Mouse (Mus musculus): Measurements from ENCODE around the gene Gm17428. TPM values are rescaled to one million over a fixed set of nuclear protein-coding genes. Genes with fewer than 3 reads are reported as not detected.

The Gm17428 gene
- total RNA-seq, 2 experiments from 2014 or later = not detected

GRCm38 (mm10) chr14:55001938-55002686 lies 25.4 kb downstream of the Gm17428 start:
- no peak for DNase-seq (ENCODE audit: extremely low spot score in 1 of 2, low spot score in 2 of 2)
- intact Hi-C loops (cut with DNase I) = no loop called here

DNA sequence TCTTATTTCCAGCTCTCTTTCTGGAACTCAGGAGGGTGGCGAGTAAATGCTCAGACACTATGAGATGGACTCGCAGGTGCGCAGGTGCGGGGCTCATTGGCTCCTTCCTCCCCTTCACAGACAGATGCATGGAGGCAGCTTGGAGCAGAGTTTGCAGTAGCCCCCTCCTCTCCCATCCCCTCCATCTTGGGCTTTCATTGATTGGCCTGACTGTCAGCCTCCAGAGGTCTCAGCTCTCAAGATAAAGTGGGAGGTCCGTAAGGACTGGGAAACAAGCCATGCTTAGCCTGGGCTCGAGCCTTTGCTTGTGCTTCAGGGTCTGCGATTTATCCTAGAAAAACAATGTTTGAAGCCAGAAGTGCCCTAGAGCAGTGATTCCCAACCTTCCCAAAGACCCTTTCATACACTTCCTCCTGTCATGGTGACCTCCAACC lies 26.0 kb downstream of the Gm17428 start:
- DNase-seq (ENCODE audit: extremely low spot score in 1 of 2, low spot score in 2 of 2) = no peak
- intact Hi-C loops (cut with DNase I) = no loop called here

GRCm38 (mm10) chr14:55003878-55004855 lies 27.4 kb downstream of the Gm17428 start:
- intact Hi-C loops (cut with DNase I) = no loop called here
- no peak for DNase-seq (ENCODE audit: extremely low spot score in 1 of 2, low spot score in 2 of 2)

DNA sequence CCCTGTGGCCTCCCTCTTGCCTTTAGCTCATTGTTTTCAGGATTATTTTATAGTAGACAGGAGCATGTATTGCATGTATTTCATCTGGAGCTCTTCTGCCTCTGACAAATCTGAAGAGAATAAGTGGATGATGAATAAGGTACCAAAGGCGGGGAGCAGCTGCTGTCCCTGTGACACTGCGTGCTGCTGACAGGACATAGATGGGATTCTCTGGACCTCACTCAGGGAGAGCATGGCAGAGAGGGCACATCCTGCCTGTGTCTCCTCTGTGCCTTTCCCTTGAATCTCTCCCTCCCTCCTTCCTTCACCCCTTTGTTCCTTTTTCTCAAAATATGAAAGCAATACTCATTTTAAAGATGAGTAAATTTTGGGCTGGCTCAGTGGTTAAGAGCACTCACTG lies 28.8 kb downstream of the Gm17428 start:
- DNase-seq (ENCODE audit: extremely low spot score in 1 of 2, low spot score in 2 of 2) = no peak
- intact Hi-C loops (cut with DNase I) = no loop called here

DNA sequence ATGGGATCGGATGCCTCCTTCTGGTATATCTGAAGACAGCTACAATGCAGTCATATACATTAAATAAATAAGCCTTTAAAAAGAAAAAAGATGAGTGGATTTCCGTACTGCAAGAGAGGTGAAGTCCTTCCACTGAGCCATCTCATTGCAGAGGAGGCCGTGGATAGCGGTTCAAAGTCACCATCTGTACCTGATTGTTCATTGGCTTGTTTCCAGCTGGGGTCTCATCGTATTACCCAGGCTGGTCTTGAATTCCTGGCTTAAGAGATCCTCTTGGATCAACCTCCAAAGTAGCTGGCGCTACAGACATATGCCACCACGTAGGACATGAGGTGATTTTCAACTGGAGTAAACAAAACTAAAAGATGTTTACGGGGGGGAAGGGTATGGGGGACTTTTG lies 29.2 kb downstream of the Gm17428 start:
- no peak for DNase-seq (ENCODE audit: extremely low spot score in 1 of 2, low spot score in 2 of 2)
- intact Hi-C loops (cut with DNase I) = no loop called here

- intact Hi-C loops (cut with DNase I) = no loop called here
- DNase-seq (ENCODE audit: extremely low spot score in 1 of 2, low spot score in 2 of 2) = no peak
These were observed 29.8 kb downstream of the Gm17428 start for GRCm38 (mm10) chr14:55006541-55006940.

GRCm38 (mm10) chr14:55007120-55007908 lies 30.6 kb downstream of the Gm17428 start:
- intact Hi-C loops (cut with DNase I) = no loop called here
- no peak for DNase-seq (ENCODE audit: extremely low spot score in 1 of 2, low spot score in 2 of 2)

- intact Hi-C loops (cut with DNase I) = no loop called here
- DNase-seq (ENCODE audit: extremely low spot score in 1 of 2, low spot score in 2 of 2) = no peak
These were observed 31.7 kb downstream of the Gm17428 start for GRCm38 (mm10) chr14:55008417-55008816.

DNA sequence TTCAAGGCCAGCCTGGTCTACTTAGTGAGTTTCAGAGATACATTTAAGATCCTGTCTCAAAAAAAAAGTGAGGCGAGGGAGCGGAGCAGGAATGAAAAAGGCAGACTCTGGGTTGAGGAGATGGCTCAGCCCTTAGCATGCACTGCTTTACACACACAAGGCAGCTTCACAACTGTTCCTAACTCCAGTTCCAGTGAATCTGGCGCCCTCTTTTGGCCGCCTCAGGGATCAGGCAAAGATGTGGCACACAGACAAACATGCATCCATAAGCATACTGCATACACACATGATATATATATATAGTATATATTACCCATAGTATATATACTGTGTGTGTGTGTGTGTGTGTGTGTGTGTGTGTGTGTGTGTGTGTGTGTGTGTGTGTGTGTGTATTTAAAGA lies 34.4 kb downstream of the Gm17428 start:
- DNase-seq (ENCODE audit: extremely low spot score in 1 of 2, low spot score in 2 of 2) = no peak
- intact Hi-C loops (cut with DNase I) = loop anchor here (5.0 kb wide), 1 partner anchor 164 kb away; no protein-coding TSS in a partner anchor

DNA sequence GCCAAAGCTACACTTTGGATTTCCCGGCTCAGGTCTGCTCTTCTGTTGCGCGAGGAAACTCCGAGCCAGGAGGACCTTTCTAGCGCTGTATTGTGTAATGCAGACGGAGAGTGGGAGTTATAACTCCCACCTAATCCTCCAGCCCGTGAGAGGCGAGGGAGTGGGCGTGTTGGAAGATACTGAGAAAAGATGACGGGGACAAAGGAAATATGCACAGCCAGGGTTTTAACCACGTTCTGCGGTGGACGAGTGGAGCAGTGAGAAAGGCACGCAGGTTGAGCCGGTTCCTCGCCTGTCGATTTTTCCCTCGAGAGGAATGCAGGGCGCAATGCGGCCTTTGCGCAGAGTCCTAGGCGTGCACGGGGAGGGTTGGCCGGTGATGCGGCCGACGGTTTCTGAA lies 37.9 kb downstream of the Gm17428 start:
- peak; percentile 63 to 69 for DNase-seq (ENCODE audit: extremely low spot score in 1 of 2, low spot score in 2 of 2)
- intact Hi-C loops (cut with DNase I) = loop anchor here (2.0 to 5.0 kb wide), 2 partner anchors 114 to 167 kb away; no protein-coding TSS in a partner anchor

- DNase-seq (ENCODE audit: extremely low spot score in 1 of 2, low spot score in 2 of 2) = peak; percentile 96 to 99
- intact Hi-C loops (cut with DNase I) = loop anchor here (2.0 to 5.0 kb wide), 2 partner anchors 114 to 168 kb away; no protein-coding TSS in a partner anchor
These were observed 38.4 kb downstream of the Gm17428 start, which contains the start of gene Ngdn for GRCm38 (mm10) chr14:55014991-55015766. Gene Ngdn, plus strand, starts transcription at chr14:55015454.

GRCm38 (mm10) chr14:55015767-55016111 lies 39.0 kb downstream of the Gm17428 start:
- intact Hi-C loops (cut with DNase I) = loop anchor here (2.0 kb wide), 1 partner anchor 115 kb away; no protein-coding TSS in a partner anchor
- DNase-seq (ENCODE audit: extremely low spot score in 1 of 2, low spot score in 2 of 2) = peak in 1 of 2 experiments; percentile 43

DNA sequence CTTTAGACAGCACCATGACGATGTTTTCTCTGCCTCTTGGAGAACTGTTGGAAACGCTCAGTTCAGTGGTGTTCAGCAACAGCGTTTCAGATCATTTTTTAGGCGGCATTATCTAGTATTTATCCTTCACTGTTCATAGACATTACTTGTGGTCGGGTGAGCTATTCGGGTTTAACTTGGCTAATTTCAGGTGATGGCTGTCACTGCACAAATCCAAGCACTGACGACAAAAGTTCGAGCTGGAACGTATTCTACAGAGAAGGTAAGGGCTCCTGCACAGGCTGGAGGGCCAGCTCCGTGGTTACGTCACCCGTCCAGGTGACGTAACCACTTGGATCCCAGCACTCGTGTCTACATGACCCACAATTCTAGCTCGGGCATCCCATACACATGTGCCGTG lies 40.1 kb downstream of the Gm17428 start:
- intact Hi-C loops (cut with DNase I) = no loop called here
- no peak for DNase-seq (ENCODE audit: extremely low spot score in 1 of 2, low spot score in 2 of 2)

- no peak for DNase-seq (ENCODE audit: extremely low spot score in 1 of 2, low spot score in 2 of 2)
- intact Hi-C loops (cut with DNase I) = no loop called here
These were observed 43.7 kb downstream of the Gm17428 start for GRCm38 (mm10) chr14:55020394-55020793.

DNA sequence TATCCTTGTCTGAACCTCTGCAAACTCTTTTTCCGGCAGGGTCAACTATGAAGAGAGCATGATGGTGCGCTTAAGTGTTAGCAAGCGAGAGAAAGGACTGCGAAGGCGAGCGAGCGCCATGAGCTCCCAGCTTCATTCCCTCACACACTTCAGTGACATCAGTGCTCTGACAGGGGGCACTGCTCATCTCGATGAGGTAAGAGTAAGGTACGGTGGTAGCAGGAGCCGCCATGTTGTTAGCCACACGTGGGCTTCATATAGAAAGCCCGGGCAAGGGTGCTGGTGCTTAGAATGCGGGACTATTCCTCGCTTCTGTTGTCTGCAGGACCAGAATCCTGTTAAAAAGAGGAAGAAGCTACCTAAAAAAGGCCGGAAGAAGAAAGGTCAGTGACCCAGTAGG lies 46.3 kb downstream of the Gm17428 start:
- intact Hi-C loops (cut with DNase I) = no loop called here

GRCm38 (mm10) chr14:55024236-55024635 lies 47.5 kb downstream of the Gm17428 start:
- DNase-seq (ENCODE audit: extremely low spot score in 1 of 2, low spot score in 2 of 2) = peak; percentile 41 to 72
- intact Hi-C loops (cut with DNase I) = loop anchor here (2.0 kb wide), 1 partner anchor 73 kb away; no protein-coding TSS in a partner anchor

More for the DNA sequence above, 46.3 kb downstream of the Gm17428 start:
- no peak for DNase-seq (ENCODE audit: extremely low spot score in 1 of 2, low spot score in 2 of 2)

DNA sequence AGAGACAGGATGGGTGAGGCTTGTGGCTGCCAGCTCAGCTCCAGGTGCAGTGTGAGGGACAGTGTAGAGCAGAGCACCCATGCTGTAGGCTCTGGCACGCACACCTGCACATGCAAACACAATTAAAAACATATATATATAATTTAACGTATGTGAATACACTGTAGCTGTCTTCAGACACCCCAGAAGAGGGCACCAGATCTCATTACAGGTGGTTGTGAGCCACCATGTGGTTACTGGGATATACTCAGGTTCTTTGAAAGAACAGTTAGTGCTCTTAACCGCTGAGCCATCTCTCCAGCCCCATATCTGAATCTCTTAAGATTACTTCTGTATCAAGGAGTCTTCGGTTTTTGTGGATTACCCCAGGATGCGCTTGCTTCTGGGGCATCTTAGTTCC lies 48.8 kb downstream of the Gm17428 start:
- no peak for DNase-seq (ENCODE audit: extremely low spot score in 1 of 2, low spot score in 2 of 2)
- intact Hi-C loops (cut with DNase I) = loop anchor here (2.0 to 5.0 kb wide), 3 partner anchors 37 to 71 kb away; no protein-coding TSS in a partner anchor
